Mouse (Mus musculus) c-Kit-positive CD71-negative TER-119-negative erythroid progenitor cells, embryonic 14.5 days (primary cell): ENCODE measurements around the gene Plch2.
A peak's percentile ranks its signal among the peaks of the same experiment; 100 is the strongest.

Source experiments
- DNase-seq: peaks from one replicate; pipeline ENCODE4 v3.0.0-alpha.2; 2013; ENCODE audit warnings: low read depth

Plch2 gene

DNA sequence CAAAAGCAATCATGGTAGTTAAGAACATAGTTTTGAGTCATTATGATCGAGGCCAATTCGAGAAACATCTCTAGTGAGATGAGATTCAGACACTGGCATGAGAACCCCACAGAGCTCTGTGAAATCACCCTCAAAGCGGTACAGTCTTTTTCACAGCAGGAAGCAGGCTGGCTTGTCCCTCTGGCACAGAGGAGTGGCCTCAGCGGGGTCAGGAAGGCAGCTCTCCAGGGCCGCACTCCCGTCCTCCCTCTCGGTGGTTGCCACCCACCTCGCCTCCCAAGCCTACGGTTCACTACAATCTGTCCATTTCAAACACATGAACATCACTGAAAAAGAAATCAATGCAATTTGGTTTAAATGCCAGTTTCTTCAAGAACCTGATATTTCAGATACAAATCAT lies 17.8 kb upstream of the Plch2 start:
- no peak for DNase-seq

DNA sequence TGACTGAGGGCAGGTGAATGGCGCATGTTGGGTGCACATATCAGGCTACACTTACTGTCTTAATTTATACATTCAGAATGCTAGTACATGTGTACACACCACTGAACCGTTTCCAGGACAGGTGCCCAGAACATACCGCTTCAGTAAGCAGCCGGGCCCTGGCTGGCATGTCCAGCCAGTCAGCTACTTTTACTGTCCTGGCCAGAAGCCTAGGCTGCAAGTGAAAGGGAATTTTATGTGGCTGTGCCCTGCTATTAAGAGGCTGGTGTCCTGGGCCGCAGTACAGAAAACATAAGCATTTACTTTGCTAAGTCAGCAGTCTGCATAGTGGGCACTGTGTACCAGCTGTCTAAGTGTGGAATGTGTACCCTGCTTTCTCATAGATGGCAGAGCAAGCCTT lies 14.3 kb upstream of the Plch2 start:
- DNase-seq = no peak

DNA sequence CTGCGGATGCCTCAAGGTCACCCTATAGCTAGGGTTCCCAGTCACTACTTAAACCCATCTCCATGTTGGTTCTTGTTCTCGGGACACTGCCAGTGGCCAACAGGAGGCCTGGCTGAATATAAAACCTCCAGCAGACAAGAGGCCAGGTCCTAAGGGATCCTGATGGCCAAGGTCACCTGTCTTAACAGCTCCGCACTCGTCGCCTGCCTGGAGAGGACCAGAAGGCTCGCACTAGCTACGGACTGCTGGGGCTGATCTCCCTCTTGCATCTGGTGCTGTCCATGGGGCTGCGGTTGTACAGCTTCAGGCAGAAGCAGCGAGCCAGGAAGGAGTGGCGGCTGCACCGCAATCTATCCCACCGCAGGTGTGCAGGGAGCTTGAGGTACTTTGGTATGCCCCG lies 13.6 kb upstream of the Plch2 start:
- no peak for DNase-seq

- no peak for DNase-seq
Observed at GRCm38 (mm10) chr4:155069191-155069590, 12.6 kb upstream of the Plch2 start.

GRCm38 (mm10) chr4:155068357-155068972 lies 11.9 kb upstream of the Plch2 start:
- no peak for DNase-seq

- DNase-seq = peak; percentile 97
Observed at GRCm38 (mm10) chr4:155066834-155067522, 10.4 kb upstream of the Plch2 start, which contains the start of gene Pex10. Gene Pex10, plus strand, starts transcription at chr4:155067016.

- DNase-seq = peak; percentile 95
Observed at GRCm38 (mm10) chr4:155065970-155066833, 9.6 kb upstream of the Plch2 start.

DNA sequence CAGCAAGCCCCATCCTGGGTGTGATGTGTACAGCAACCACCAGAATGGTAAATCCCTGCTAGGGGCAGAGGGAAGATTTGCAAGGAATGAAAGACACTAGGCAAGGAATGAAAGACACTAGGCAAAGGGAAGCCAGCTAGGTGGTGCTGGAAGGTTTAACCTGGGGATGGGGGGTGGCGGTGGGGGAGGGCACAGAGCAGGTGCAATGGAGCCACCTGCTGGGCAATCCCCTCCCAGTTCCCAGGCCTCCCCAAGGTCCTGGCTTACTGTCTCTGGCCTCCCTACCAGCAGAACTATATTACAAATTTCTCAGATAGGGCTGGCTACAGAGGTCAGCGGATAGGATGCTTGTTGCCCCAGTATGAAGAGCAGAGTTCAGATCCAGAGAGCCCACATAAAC lies 7.9 kb upstream of the Plch2 start:
- no peak for DNase-seq

GRCm38 (mm10) chr4:155063895-155064294 lies 7.3 kb upstream of the Plch2 start:
- DNase-seq = no peak

- no peak for DNase-seq
Observed at GRCm38 (mm10) chr4:155058325-155058724, 1.7 kb upstream of the Plch2 start.

DNA sequence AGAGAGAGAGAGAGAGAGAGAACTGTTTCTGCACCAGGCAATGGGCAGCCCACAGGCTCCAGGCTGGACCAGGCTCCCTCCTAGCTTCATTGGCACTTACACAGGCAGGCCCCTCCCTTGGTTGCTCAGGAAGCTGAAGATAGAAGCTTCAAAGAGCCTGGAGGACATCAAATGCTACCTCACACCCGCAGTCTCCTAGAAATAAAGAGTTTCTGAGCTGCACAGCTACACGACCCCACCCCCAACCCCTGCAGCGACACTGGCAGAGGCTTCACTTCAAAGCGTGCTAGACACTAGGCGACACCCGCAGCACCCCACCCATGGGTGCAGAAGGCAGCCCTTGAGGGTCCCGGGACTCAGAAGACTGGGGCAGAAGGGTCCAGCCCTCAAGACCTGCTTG lies 6.5 kb downstream of the Plch2 start:
- DNase-seq = no peak

- no peak for DNase-seq
Observed at GRCm38 (mm10) chr4:155046636-155047035, 9.9 kb downstream of the Plch2 start.

GRCm38 (mm10) chr4:155043289-155043625 lies 13.3 kb downstream of the Plch2 start:
- DNase-seq = no peak

DNA sequence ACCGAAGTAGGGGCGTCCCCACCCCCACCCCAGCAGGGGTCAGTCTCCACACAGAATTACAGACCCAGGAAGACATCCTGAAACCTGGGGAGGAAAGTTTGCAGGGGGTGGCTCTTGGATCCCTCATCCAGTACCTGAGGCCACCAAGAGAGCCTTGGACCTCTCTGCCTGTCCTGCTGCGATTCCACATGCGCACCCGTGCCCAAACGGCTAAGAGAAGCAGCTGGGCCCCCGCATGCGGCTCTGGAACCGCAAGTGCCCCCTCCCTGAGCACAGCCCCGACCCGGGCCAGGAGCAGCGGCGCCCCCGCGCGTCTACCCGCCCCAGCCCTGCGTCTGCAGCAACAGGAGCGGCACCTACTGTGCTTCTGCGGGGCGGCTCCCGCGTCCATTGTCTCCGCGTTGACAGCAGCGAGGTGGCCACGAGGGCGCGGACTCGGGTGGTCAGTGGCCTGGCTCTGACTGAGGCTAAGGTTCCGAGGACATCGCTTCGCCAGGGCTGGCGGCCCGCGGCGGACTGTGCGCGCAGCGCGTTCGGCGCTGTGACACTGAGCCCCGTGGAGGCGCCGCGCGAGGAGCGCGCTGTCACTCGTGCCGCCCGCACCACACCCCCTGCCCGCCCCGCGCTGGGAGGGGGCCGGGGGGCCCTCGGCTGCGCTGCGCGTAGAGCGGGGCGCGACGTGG lies 13.8 kb downstream of the Plch2 start:
- no peak for DNase-seq

DNA sequence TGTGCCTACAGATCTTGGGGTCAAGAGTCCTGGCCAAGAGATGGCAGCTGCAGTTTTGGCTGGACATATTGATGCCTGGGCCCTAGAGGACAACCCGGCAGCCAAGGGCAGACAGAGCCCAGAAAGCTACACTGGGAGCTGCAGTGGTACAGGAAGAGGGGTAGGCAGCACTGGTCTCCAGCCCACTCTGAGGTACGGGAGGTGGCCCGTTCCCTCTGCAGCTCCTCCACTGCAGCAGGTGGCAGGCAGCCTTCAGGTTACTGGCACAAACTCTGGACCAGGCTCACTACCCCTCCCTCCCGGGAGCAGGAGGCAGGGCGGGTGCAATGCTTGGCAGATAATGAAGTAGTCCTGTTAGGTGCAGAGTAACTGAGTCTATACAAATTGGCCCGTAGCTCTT lies 15.9 kb downstream of the Plch2 start:
- DNase-seq = no peak

GRCm38 (mm10) chr4:155040197-155040596 lies 16.4 kb downstream of the Plch2 start:
- DNase-seq = no peak

GRCm38 (mm10) chr4:155034787-155035186 lies 21.8 kb downstream of the Plch2 start:
- DNase-seq = no peak

GRCm38 (mm10) chr4:155034202-155034601 lies 22.4 kb downstream of the Plch2 start:
- no peak for DNase-seq

- no peak for DNase-seq
Observed at GRCm38 (mm10) chr4:155033115-155033514, 23.5 kb downstream of the Plch2 start.

GRCm38 (mm10) chr4:155024170-155025010 lies 32.2 kb downstream of the Plch2 start:
- no peak for DNase-seq

DNA sequence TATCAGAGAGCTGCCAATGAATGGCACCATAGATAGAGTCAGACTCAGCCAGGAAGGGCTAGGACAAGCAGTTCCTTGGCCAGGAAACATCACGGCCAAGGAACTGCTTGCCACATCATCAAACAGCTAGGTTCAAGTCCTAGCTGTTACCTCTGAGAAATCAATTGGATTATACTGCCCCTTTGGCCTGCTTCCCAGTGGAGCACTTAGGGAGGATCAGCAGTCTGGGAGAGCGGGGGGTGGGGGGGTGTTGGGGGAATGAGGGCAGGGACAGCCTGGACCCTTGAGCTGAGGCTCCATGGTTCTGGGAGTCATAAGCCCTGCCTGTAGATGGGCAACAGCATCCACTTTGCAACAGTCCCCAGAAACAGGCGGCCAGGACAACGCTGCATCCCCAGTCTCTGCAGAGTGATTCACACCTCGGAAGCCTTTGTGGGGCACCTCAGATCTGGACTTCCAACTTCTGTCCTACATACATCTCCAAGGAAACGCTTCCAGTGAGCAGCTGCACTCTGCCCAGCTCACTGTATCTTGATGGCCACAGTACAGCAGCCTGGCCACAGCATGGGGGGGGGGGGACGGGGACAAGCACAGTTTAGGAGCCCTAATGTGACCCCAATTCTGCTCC lies 34.2 kb downstream of the Plch2 start:
- DNase-seq = no peak
